Mouse (Mus musculus): ENCODE measurements around the gene Ciart. TPM values are rescaled to one million over a fixed set of nuclear protein-coding genes. Genes with fewer than 3 reads are reported as not detected.

Gene Ciart
- polyA plus RNA-seq, 1 experiment from 2014 or later: 0.78 TPM

GRCm38 (mm10) chr3:95872048-95872447, 10.0 kb downstream of the Ciart start:
- ATAC-seq (ENCODE audit: low read depth): no peak
- H3K27ac ChIP-seq (ENCODE audit: low read length): peak overlapping the region; percentile 42; the same call in 1 of the 2 replicates
- no peaks in the 10 kb centered on the region for H3K27me3 ChIP-seq (ENCODE audit: control insufficient read depth, insufficient read depth, low read depth, low read length)
- no peaks in the 10 kb centered on the region for H3K9me3 ChIP-seq (replicated peaks; ENCODE audit: control insufficient read depth, low read length)
- H3K4me3 ChIP-seq (ENCODE audit: low read depth, low read length): peak overlapping the region; percentile 75
- peak overlapping the region; percentile 83 for H3K9ac ChIP-seq (ENCODE audit: low read depth, low read length)
- peaks cover 14% of the 10 kb centered on the region for H3K4me1 ChIP-seq (ENCODE audit: control insufficient read depth, low read depth, low read length)
- peaks cover 7% of the 10 kb centered on the region for H3K36me3 ChIP-seq (ENCODE audit: control insufficient read depth, insufficient read depth)
- WGBS (ENCODE audit: insufficient replicate concordance): 63% methylated on average over 7 of the region's 7 CpGs
- peak overlapping the region; percentile 70 for H3K4me2 ChIP-seq (ENCODE audit: low read depth, low read length)

- Histone ChIP-seq H3K4me3 (ENCODE audit: low read depth, low read length) (peak within 1 kb of the TSS; percentile 75), H3K36me3 (ENCODE audit: control insufficient read depth, insufficient read depth) (peaks cover 7% of the 10 kb centered on the region), H3K4me2 (ENCODE audit: low read depth, low read length) (peak within 1 kb of the TSS; percentile 70), H3K9me3 (replicated peaks; ENCODE audit: control insufficient read depth, low read length) (no peaks in the 10 kb centered on the region), H3K9ac (ENCODE audit: low read depth, low read length) (peak within 1 kb of the TSS; percentile 83), H3K27me3 (ENCODE audit: control insufficient read depth, insufficient read depth, low read depth, low read length) (no peaks in the 10 kb centered on the region), H3K4me1 (ENCODE audit: control insufficient read depth, low read depth, low read length) (peaks cover 14% of the 10 kb centered on the region), H3K27ac (ENCODE audit: low read length) (peak within 1 kb of the TSS; percentile 88)
- WGBS (ENCODE audit: insufficient replicate concordance): under 1% methylated on average over 33 of the region's 33 CpGs
- ATAC-seq (ENCODE audit: low read depth): peak; percentile 97
Observed at GRCm38 (mm10) chr3:95871392-95871867, 10.6 kb downstream of the Ciart start, which contains the start of gene Mrps21. Gene Mrps21, minus strand, starts transcription at chr3:95871519.

GRCm38 (mm10) chr3:95870976-95871375, 11.1 kb downstream of the Ciart start:
- H3K4me2 ChIP-seq (ENCODE audit: low read depth, low read length): peak overlapping the region; percentile 70
- no peaks in the 10 kb centered on the region for H3K27me3 ChIP-seq (ENCODE audit: control insufficient read depth, insufficient read depth, low read depth, low read length)
- no peaks in the 10 kb centered on the region for H3K9me3 ChIP-seq (replicated peaks; ENCODE audit: control insufficient read depth, low read length)
- H3K9ac ChIP-seq (ENCODE audit: low read depth, low read length): peak overlapping the region; percentile 83
- H3K27ac ChIP-seq (ENCODE audit: low read length): peak overlapping the region; percentile 88
- peak overlapping the region; percentile 75 for H3K4me3 ChIP-seq (ENCODE audit: low read depth, low read length)
- ATAC-seq (ENCODE audit: low read depth): peak; percentile 25; the same call in 1 of the 2 replicates
- H3K36me3 ChIP-seq (ENCODE audit: control insufficient read depth, insufficient read depth): peaks cover 7% of the 10 kb centered on the region
- WGBS (ENCODE audit: insufficient replicate concordance): 4% methylated on average over 15 of the region's 15 CpGs
- peaks cover 14% of the 10 kb centered on the region for H3K4me1 ChIP-seq (ENCODE audit: control insufficient read depth, low read depth, low read length)

GRCm38 (mm10) chr3:95867408-95867807, 14.6 kb downstream of the Ciart start:
- peaks cover 10% of the 10 kb centered on the region for H3K4me1 ChIP-seq (ENCODE audit: control insufficient read depth, low read depth, low read length)
- no peak for ATAC-seq (ENCODE audit: low read depth)
- no peak overlapping the region for H3K9ac ChIP-seq (ENCODE audit: low read depth, low read length)
- H3K4me3 ChIP-seq (ENCODE audit: low read depth, low read length): no peak overlapping the region
- H3K4me2 ChIP-seq (ENCODE audit: low read depth, low read length): no peak overlapping the region
- no peak overlapping the region for H3K27ac ChIP-seq (ENCODE audit: low read length)
- H3K9me3 ChIP-seq (replicated peaks; ENCODE audit: control insufficient read depth, low read length): no peaks in the 10 kb centered on the region
- H3K36me3 ChIP-seq (ENCODE audit: control insufficient read depth, insufficient read depth): peaks cover 11% of the 10 kb centered on the region
- H3K27me3 ChIP-seq (ENCODE audit: control insufficient read depth, insufficient read depth, low read depth, low read length): no peaks in the 10 kb centered on the region
- 86% methylated on average over 2 of the region's 2 CpGs for WGBS (ENCODE audit: insufficient replicate concordance)

- Histone ChIP-seq H3K27ac (ENCODE audit: low read length) (no peak overlapping the region), H3K36me3 (ENCODE audit: control insufficient read depth, insufficient read depth) (peaks cover 11% of the 10 kb centered on the region), H3K4me1 (ENCODE audit: control insufficient read depth, low read depth, low read length) (peaks cover 5% of the 10 kb centered on the region), H3K27me3 (ENCODE audit: control insufficient read depth, insufficient read depth, low read depth, low read length) (no peaks in the 10 kb centered on the region), H3K4me2 (ENCODE audit: low read depth, low read length) (no peak overlapping the region), H3K9me3 (replicated peaks; ENCODE audit: control insufficient read depth, low read length) (no peaks in the 10 kb centered on the region), H3K9ac (ENCODE audit: low read depth, low read length) (no peak overlapping the region), H3K4me3 (ENCODE audit: low read depth, low read length) (no peak overlapping the region)
- 84% methylated on average over 5 of the region's 5 CpGs for WGBS (ENCODE audit: insufficient replicate concordance)
- ATAC-seq (ENCODE audit: low read depth): no peak
Observed at GRCm38 (mm10) chr3:95866071-95866470, 16.0 kb downstream of the Ciart start.

GRCm38 (mm10) chr3:95865571-95865970, 16.5 kb downstream of the Ciart start:
- no peak overlapping the region for H3K27ac ChIP-seq (ENCODE audit: low read length)
- H3K36me3 ChIP-seq (ENCODE audit: control insufficient read depth, insufficient read depth): peaks cover 11% of the 10 kb centered on the region
- no peak overlapping the region for H3K4me3 ChIP-seq (ENCODE audit: low read depth, low read length)
- no peak overlapping the region for H3K4me2 ChIP-seq (ENCODE audit: low read depth, low read length)
- WGBS (ENCODE audit: insufficient replicate concordance): 88% methylated on average over 20 of the region's 20 CpGs
- ATAC-seq (ENCODE audit: low read depth): no peak
- H3K27me3 ChIP-seq (ENCODE audit: control insufficient read depth, insufficient read depth, low read depth, low read length): no peaks in the 10 kb centered on the region
- H3K9ac ChIP-seq (ENCODE audit: low read depth, low read length): no peak overlapping the region
- peaks cover 4% of the 10 kb centered on the region for H3K4me1 ChIP-seq (ENCODE audit: control insufficient read depth, low read depth, low read length)
- H3K9me3 ChIP-seq (replicated peaks; ENCODE audit: control insufficient read depth, low read length): no peaks in the 10 kb centered on the region

GRCm38 (mm10) chr3:95865050-95865449, 17.0 kb downstream of the Ciart start:
- WGBS (ENCODE audit: insufficient replicate concordance): 79% methylated on average over 5 of the region's 5 CpGs
- H3K9ac ChIP-seq (ENCODE audit: low read depth, low read length): no peak overlapping the region
- peaks cover 11% of the 10 kb centered on the region for H3K36me3 ChIP-seq (ENCODE audit: control insufficient read depth, insufficient read depth)
- no peaks in the 10 kb centered on the region for H3K9me3 ChIP-seq (replicated peaks; ENCODE audit: control insufficient read depth, low read length)
- H3K4me1 ChIP-seq (ENCODE audit: control insufficient read depth, low read depth, low read length): no peaks in the 10 kb centered on the region
- H3K27me3 ChIP-seq (ENCODE audit: control insufficient read depth, insufficient read depth, low read depth, low read length): no peaks in the 10 kb centered on the region
- no peak overlapping the region for H3K4me2 ChIP-seq (ENCODE audit: low read depth, low read length)
- no peak overlapping the region for H3K27ac ChIP-seq (ENCODE audit: low read length)
- no peak overlapping the region for H3K4me3 ChIP-seq (ENCODE audit: low read depth, low read length)
- ATAC-seq (ENCODE audit: low read depth): no peak

GRCm38 (mm10) chr3:95863578-95863977, 18.5 kb downstream of the Ciart start:
- Histone ChIP-seq H3K4me2 (ENCODE audit: low read depth, low read length) (no peak overlapping the region), H3K36me3 (ENCODE audit: control insufficient read depth, insufficient read depth) (peaks cover 5% of the 10 kb centered on the region), H3K4me3 (ENCODE audit: low read depth, low read length) (no peak overlapping the region), H3K9ac (ENCODE audit: low read depth, low read length) (no peak overlapping the region), H3K4me1 (ENCODE audit: control insufficient read depth, low read depth, low read length) (no peaks in the 10 kb centered on the region), H3K27me3 (ENCODE audit: control insufficient read depth, insufficient read depth, low read depth, low read length) (no peaks in the 10 kb centered on the region), H3K27ac (ENCODE audit: low read length) (no peak overlapping the region), H3K9me3 (replicated peaks; ENCODE audit: control insufficient read depth, low read length) (no peaks in the 10 kb centered on the region)
- 59% methylated on average over 7 of the region's 7 CpGs for WGBS (ENCODE audit: insufficient replicate concordance)
- no peak for ATAC-seq (ENCODE audit: low read depth)

- Histone ChIP-seq H3K4me3 (ENCODE audit: low read depth, low read length) (no peak overlapping the region), H3K9ac (ENCODE audit: low read depth, low read length) (no peak overlapping the region), H3K27ac (ENCODE audit: low read length) (no peak overlapping the region), H3K9me3 (replicated peaks; ENCODE audit: control insufficient read depth, low read length) (no peaks in the 10 kb centered on the region), H3K4me1 (ENCODE audit: control insufficient read depth, low read depth, low read length) (no peaks in the 10 kb centered on the region), H3K4me2 (ENCODE audit: low read depth, low read length) (no peak overlapping the region), H3K27me3 (ENCODE audit: control insufficient read depth, insufficient read depth, low read depth, low read length) (no peaks in the 10 kb centered on the region), H3K36me3 (ENCODE audit: control insufficient read depth, insufficient read depth) (peaks cover 4% of the 10 kb centered on the region)
- WGBS (ENCODE audit: insufficient replicate concordance): 37% methylated on average over 2 of the region's 2 CpGs
- ATAC-seq (ENCODE audit: low read depth): peak; percentile 74; the same call in 1 of the 2 replicates
Observed at GRCm38 (mm10) chr3:95861796-95862195, 20.3 kb downstream of the Ciart start.

Measured in liver, embryonic 16.5 days (tissue).